Mouse (Mus musculus): ENCODE data around the gene Selenoi. TPM values are rescaled to one million over a fixed set of nuclear protein-coding genes. Genes with fewer than 3 reads are reported as not detected.
A peak's percentile ranks its signal among the peaks of the same experiment; 100 is the strongest.

Selenoi gene
- total and polyA plus RNA-seq, 3 experiments: 13.9 to 17.9 (median 16.1) TPM

DNA sequence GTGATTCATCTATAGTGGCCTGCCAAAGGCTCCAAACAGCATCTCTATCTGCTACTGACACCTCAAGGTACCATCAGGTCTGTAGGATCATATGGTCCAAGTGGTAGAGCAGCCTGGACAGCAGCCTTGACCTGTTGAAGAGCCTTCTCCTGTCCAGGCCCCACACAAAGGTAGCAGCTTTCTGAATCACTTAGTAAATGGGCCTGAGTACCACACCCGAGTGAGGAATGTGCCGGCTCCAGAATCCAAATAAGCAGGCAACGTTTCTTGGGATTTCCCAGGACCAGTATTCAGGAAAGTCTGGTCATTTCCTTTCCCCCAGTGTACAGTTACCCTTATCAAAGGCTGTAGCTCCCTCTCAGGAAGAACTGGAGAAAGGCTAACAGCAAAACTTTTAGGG, 46.6 kb downstream of the Selenoi start:
- 43% methylated on average over 3 of the region's 3 CpGs for whole genome bisulfite sequencing
- Histone ChIP-seq H3K27ac (no peak overlapping the region), H3K9ac (ENCODE audit: low read depth, low read length) (no peak overlapping the region), H3K27me3 (ENCODE audit: control insufficient read depth, insufficient read depth, low read length) (no peaks in the 10 kb centered on the region; the same call in 1 of the 2 replicates), H3K79me2 (replicated peaks; ENCODE audit: control insufficient read depth, insufficient read depth, low read length) (no peaks in the 10 kb centered on the region), H3K4me1 (ENCODE audit: control insufficient read depth, insufficient read depth, low read length) (no peaks in the 10 kb centered on the region; the same call in 1 of the 2 replicates), H3K4me3 (no peak overlapping the region), H3K36me3 (ENCODE audit: control insufficient read depth, insufficient read depth, low read length) (no peaks in the 10 kb centered on the region)
- no peak for TF ChIP-seq EP300 (IDR thresholded peaks at IDR 0.05; ENCODE audit: insufficient read depth, low read depth, low read length)
- TF ChIP-seq CTCF (IDR thresholded peaks at IDR 0.05): no peak
- intact Hi-C loops (cut with DNase I): no loop called here
- no peak for DNase-seq

DNA sequence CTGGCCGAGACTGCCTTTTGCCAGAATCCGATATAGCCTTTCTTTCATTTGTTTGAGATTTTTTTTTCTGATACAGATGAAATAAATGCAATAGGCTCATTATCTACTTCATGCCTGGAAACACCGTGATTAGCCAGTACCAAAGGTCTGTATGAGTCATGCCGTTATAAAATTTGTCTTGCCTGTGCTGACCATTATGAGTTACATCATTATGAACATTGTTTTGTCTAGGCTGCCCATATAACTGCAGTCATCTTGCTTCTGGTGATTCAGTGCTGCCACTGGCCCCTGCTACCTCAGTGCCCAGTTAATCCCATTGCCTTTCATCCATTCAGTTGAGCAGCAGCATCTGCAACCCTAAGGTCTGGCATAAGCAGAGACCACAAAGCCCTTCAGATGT, 47.1 kb downstream of the Selenoi start:
- WGBS: 54% methylated on average over 4 of the region's 4 CpGs
- no peak for TF ChIP-seq EP300 (IDR thresholded peaks at IDR 0.05; ENCODE audit: insufficient read depth, low read depth, low read length)
- no peak for TF ChIP-seq CTCF (IDR thresholded peaks at IDR 0.05)
- TF ChIP-seq POLR2A (IDR thresholded peaks at IDR 0.05; ENCODE audit: insufficient read depth, low read depth, low read length): no peak
- H3K27me3 ChIP-seq (ENCODE audit: control insufficient read depth, insufficient read depth, low read length): no peaks in the 10 kb centered on the region; the same call in 1 of the 2 replicates
- H3K36me3 ChIP-seq (ENCODE audit: control insufficient read depth, insufficient read depth, low read length): no peaks in the 10 kb centered on the region
- H3K9ac ChIP-seq (ENCODE audit: low read depth, low read length): no peak overlapping the region
- DNase-seq: no peak
- H3K79me2 ChIP-seq (replicated peaks; ENCODE audit: control insufficient read depth, insufficient read depth, low read length): no peaks in the 10 kb centered on the region
- no peaks in the 10 kb centered on the region; the same call in 1 of the 2 replicates for H3K4me1 ChIP-seq (ENCODE audit: control insufficient read depth, insufficient read depth, low read length)
- intact Hi-C loops (cut with DNase I): no loop called here
- H3K27ac ChIP-seq: no peak overlapping the region
- H3K4me3 ChIP-seq: no peak overlapping the region

DNA sequence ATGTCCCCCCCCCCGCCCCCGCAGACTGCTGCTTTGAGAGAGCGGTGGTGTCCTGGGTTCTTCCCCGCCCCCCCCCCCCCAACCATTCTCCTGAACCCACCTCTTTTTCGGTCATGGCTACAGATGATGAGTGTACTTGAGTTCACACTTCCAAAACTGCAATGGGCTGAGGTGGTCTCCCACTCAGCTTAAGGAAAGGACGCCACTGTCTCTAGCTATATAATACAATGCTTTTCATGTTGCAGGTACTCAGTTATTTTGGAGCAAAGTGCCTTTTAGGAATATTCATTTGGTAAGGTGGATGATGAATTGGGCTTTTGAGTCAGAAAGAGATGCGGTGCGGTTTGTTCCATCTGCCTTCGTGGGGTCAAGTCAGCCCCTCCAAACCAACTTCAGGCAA, 48.5 kb downstream of the Selenoi start:
- Histone ChIP-seq H3K4me3 (no peak overlapping the region), H3K27me3 (ENCODE audit: control insufficient read depth, insufficient read depth, low read length) (no peaks in the 10 kb centered on the region; the same call in 1 of the 2 replicates), H3K4me1 (ENCODE audit: control insufficient read depth, insufficient read depth, low read length) (no peaks in the 10 kb centered on the region; the same call in 1 of the 2 replicates), H3K9ac (ENCODE audit: low read depth, low read length) (no peak overlapping the region), H3K36me3 (ENCODE audit: control insufficient read depth, insufficient read depth, low read length) (no peaks in the 10 kb centered on the region), H3K79me2 (replicated peaks; ENCODE audit: control insufficient read depth, insufficient read depth, low read length) (no peaks in the 10 kb centered on the region), H3K27ac (no peak overlapping the region)
- 38% methylated on average over 9 of the region's 9 CpGs for WGBS
- TF ChIP-seq POLR2A (IDR thresholded peaks at IDR 0.05; ENCODE audit: insufficient read depth, low read depth, low read length) (no peak), CTCF (IDR thresholded peaks at IDR 0.05) (no peak), EP300 (IDR thresholded peaks at IDR 0.05; ENCODE audit: insufficient read depth, low read depth, low read length) (no peak)
- DNase-seq: no peak
- intact Hi-C loops (cut with DNase I): no loop called here

DNA sequence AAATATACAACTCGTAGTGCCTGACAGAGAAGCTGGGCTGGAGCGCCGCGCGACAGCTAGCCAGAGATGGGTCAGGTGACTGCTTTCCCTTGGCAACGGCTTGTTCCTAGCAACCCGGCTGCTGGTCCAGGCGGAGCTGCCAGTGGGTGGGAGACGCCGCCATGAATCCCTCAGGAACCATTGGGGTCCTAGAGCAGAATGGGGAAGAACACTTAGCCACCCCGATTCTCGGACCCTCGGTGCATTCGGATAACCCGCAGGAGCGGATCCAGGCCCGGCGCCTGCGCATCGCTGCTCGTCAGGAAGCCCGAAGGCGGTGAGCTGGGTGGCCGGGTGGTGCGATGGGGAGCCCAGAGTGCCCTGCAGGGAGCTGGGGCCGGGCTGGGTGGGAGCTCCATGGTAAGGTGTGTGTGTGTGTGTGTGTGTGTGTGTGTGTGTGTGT, 48.9 kb downstream of the Selenoi start, which contains the start of gene Drc1:
Gene Drc1, plus strand, starts transcription at position 98 of the 442 bp plus-strand sequence.
- no peaks in the 10 kb centered on the region for H3K36me3 ChIP-seq (ENCODE audit: control insufficient read depth, insufficient read depth, low read length)
- peak within 1 kb of the TSS; percentile 23; the same call in 1 of the 2 replicates for H3K4me3 ChIP-seq
- H3K79me2 ChIP-seq (replicated peaks; ENCODE audit: control insufficient read depth, insufficient read depth, low read length): no peaks in the 10 kb centered on the region
- H3K9ac ChIP-seq (ENCODE audit: low read depth, low read length): no peak within 1 kb of the TSS
- TF ChIP-seq POLR2A (IDR thresholded peaks at IDR 0.05; ENCODE audit: insufficient read depth, low read depth, low read length) (no peak), CTCF (IDR thresholded peaks at IDR 0.05) (no peak), EP300 (IDR thresholded peaks at IDR 0.05; ENCODE audit: insufficient read depth, low read depth, low read length) (no peak)
- H3K4me1 ChIP-seq (ENCODE audit: control insufficient read depth, insufficient read depth, low read length): no peaks in the 10 kb centered on the region; the same call in 1 of the 2 replicates
- DNase-seq: peak; percentile 40 to 41
- no peaks in the 10 kb centered on the region; the same call in 1 of the 2 replicates for H3K27me3 ChIP-seq (ENCODE audit: control insufficient read depth, insufficient read depth, low read length)
- WGBS: 9% methylated on average over 26 of the region's 26 CpGs
- no peak within 1 kb of the TSS for H3K27ac ChIP-seq
- intact Hi-C loops (cut with DNase I): no loop called here

DNA sequence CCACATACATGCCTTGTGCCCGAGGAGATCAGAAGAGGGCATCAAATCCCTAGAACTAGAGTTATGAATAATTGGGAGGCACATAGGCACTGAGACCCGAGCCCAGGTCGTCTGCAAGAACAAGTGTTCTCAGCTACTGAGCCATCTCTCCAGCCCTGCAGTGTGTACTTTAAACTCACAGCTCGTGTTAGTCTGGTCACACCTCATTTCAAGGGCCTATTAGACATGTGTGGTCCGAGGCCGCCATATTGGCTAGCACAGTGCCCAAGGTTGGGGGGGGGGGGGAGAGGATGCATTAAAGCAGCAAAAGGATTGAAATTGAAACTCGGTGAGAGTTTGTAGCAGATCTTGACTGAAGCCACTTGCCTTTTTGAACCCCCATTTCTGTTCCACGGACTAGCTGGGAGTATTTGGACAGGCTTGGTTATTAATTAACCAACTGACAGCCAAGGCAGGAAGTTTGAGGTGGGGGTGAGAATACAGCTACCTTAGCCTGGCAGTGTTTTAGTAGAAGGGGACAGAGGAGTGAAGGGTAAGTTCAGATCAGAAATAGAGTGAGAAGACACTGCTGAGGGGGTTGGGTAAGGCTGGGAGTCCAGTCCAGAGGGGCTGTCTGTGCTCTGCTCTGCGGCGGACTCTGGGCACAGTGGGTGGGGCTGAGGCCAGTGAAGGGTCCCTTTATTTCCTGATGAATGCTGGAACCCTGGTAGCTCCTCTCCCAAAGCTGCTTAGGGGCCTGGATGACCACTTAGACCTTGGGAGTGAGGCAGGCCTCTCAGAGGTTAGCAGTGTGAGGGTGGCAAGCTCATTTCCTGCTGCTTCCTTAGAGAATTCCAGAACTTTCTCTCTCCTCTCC, 53.8 kb downstream of the Selenoi start:
- Histone ChIP-seq H3K27me3 (ENCODE audit: control insufficient read depth, insufficient read depth, low read length) (no peaks in the 10 kb centered on the region; the same call in 1 of the 2 replicates), H3K4me3 (no peak overlapping the region), H3K36me3 (ENCODE audit: control insufficient read depth, insufficient read depth, low read length) (no peaks in the 10 kb centered on the region), H3K79me2 (replicated peaks; ENCODE audit: control insufficient read depth, insufficient read depth, low read length) (no peaks in the 10 kb centered on the region), H3K9ac (ENCODE audit: low read depth, low read length) (no peak overlapping the region), H3K4me1 (ENCODE audit: control insufficient read depth, insufficient read depth, low read length) (no peaks in the 10 kb centered on the region; the same call in 1 of the 2 replicates), H3K27ac (no peak overlapping the region)
- WGBS: 87% methylated on average over 10 of the region's 10 CpGs
- TF ChIP-seq CTCF (IDR thresholded peaks at IDR 0.05) (no peak), POLR2A (IDR thresholded peaks at IDR 0.05; ENCODE audit: insufficient read depth, low read depth, low read length) (no peak), EP300 (IDR thresholded peaks at IDR 0.05; ENCODE audit: insufficient read depth, low read depth, low read length) (no peak)
- intact Hi-C loops (cut with DNase I): no loop called here
- DNase-seq: no peak

Measured in heart, adult 2 months (tissue).